Mouse (Mus musculus) lung, embryonic 16.5 days (tissue): ENCODE measurements around the gene Creb5. TPM values are rescaled to one million over a fixed set of nuclear protein-coding genes. Genes with fewer than 3 reads are reported as not detected.

Experiments used
- ATAC-seq: fragments of 200-750 bp; cut with Nextera tagmentation; 2 replicates; pipeline ENCODE4 v1.8.0; 2017; ENCODE audit warnings: low read depth, mild to moderate bottlenecking, moderate library complexity
- H3K27ac ChIP-seq: fragments of 300-500 bp; sonication (generic); 2 replicates; pipeline ENCODE4 v1.5.1; 2014; ENCODE audit warnings: mild to moderate bottlenecking, control low read depth, low read length
- H3K27me3 ChIP-seq: fragments of 300-500 bp; sonication (generic); 2 replicates; pipeline ENCODE4 v1.6.1; 2014; ENCODE audit warnings: low read depth, low read length, mixed read lengths; ENCODE audit not compliant: control insufficient read depth, insufficient read depth
- H3K36me3 ChIP-seq: fragments of 300-500 bp; sonication (generic); 2 replicates; pipeline ENCODE4 v1.6.1; 2014; ENCODE audit warnings: low read length; ENCODE audit not compliant: control insufficient read depth, insufficient read depth
- H3K4me1 ChIP-seq: fragments of 300-500 bp; sonication (generic); replicated peaks from 2 replicates; pipeline ENCODE4 v1.6.1; 2014; ENCODE audit warnings: low read length, mixed read lengths; ENCODE audit not compliant: control insufficient read depth, insufficient read depth
- H3K4me2 ChIP-seq: fragments of 300-500 bp; sonication (generic); 2 replicates; pipeline ENCODE4 v1.6.1; 2014; ENCODE audit warnings: low read depth, low read length, control low read depth
- H3K4me3 ChIP-seq: fragments of 300-500 bp; sonication (generic); 2 replicates; pipeline ENCODE4 v1.5.1; 2014; ENCODE audit warnings: mild to moderate bottlenecking, low read length, control low read depth
- H3K9ac ChIP-seq: fragments of 300-500 bp; sonication (generic); 2 replicates; pipeline ENCODE4 v1.6.1; 2014; ENCODE audit warnings: low read length, control low read depth
- H3K9me3 ChIP-seq: fragments of 300-500 bp; sonication (generic); 2 replicates; pipeline ENCODE4 v1.6.1; 2016; ENCODE audit warnings: low read length; ENCODE audit not compliant: control insufficient read depth
- WGBS: fragments of 180-500 bp; shearing (Covaris S2); extraction: QIAGEN DNeasy Blood & Tissue Kit; methylation state at CpG from one replicate; pipeline ENCODE4 v1.1.7; 2014; 5-methylcytosine and 5-hydroxymethylcytosine counted together
- polyA plus RNA-seq: library from polyadenylated mRNA; unstranded; fragments of >200 nt; fragmentation: Nextera tagmentation; extraction: Ambion mirVana; gene quantifications from 2 replicates; pipeline ENCODE4 v1.2.1, GENCODE M21; 2015

Gene Creb5
- polyA plus RNA-seq, 1 experiment from 2014 or later = 5.8 TPM

DNA sequence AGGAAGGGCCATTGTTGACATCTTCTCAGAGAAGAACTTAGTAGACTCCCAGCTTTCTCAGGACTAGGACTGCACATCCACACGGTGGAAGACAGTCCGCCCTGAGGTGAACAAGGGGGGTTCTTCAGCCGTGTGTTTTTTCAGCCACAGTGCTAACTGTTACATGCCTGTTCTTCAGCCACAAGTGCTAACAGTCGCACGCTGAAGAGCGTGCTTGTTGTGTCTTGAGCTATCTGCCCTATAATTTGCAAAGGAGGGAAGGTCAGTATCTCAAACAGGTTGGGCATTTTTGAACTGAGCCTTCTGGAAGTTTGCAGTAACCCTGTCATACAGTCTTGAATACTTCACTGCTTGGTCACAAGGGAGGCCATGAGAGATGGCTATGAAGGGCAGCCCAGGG lies 174.0 kb downstream of the Creb5 start:
- Histone ChIP-seq H3K4me1 (no peaks in the 10 kb centered on the region), H3K9me3 (no peaks in the 10 kb centered on the region), H3K4me2 (no peak overlapping the region), H3K36me3 (no peaks in the 10 kb centered on the region), H3K4me3 (no peak overlapping the region), H3K27me3 (no peaks in the 10 kb centered on the region), H3K27ac (no peak overlapping the region), H3K9ac (no peak overlapping the region)
- 82% methylated on average over 6 of the region's 6 CpGs for WGBS
- no peak for ATAC-seq

DNA sequence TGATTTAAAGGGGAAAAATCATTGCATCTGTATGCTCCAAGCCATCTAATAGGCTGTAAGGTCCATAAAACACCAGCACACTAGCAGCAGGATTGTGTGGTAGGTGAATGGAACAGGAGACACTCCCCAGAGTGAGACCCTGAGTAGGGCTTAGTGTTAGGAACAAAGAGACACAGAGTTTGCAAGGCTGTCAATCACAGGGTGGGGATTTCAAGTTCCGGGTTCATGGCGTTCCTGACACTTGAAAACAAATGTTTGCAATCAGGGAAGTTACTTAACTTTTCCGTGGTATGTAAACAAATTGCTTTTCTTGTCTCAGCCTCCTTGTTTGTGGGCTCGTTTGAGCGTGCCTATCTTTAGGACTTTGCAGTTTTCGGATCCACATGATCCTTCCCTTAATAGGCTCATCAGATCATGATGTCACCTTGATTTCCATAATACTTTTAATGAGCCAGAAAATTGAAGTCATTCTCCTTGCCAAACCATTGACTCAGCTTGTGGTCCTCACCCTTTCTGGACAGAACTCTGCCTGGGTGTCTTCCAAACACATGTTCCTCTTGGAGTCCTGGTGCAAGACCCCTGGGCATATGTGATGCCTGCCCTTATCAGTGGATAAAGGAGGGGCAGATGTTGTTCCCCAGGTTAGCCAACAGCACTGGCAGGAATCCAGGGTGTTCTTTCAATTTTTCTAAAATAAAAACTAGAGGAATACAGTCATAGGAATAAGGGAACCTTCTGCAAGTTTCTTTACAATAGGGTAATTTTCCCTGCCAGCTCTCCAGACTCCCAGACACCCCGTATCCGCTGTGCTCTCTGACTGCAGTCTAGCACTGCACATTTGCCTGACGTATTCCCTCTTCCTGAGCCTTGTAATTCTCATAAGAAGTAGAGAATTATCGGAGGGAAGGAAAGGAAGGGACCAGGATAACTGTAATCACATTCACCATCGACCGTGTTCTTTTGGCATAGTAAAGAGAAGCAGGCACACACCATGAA lies 175.0 kb downstream of the Creb5 start:
- Histone ChIP-seq H3K9ac (no peak overlapping the region), H3K36me3 (no peaks in the 10 kb centered on the region), H3K27me3 (no peaks in the 10 kb centered on the region), H3K27ac (no peak overlapping the region), H3K4me2 (no peak overlapping the region), H3K9me3 (no peaks in the 10 kb centered on the region), H3K4me3 (no peak overlapping the region), H3K4me1 (no peaks in the 10 kb centered on the region)
- no peak for ATAC-seq
- 53% methylated on average over 12 of the region's 12 CpGs for WGBS

DNA sequence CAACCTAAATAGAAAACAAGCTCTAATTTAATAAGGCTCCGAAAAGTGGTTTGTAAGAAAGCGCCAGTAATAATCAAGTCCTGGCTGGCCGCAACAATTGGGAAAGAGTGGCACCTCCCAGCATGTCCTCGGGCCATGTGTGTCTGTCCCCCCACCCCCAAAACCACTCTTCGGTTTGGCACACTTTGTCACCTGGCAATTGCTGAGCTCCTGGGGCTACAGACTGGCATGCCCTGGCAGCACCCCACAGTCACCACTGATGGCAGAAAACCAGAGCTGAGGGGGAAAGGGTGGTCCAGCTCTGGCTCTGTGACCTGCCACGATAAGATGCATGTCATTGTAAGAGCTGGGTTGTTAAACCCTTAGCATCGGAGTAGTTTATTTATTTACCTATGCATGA lies 175.7 kb downstream of the Creb5 start:
- no peak; the same call in 1 of the 2 replicates for ATAC-seq
- 66% methylated on average over 7 of the region's 7 CpGs for WGBS
- Histone ChIP-seq H3K4me3 (no peak overlapping the region), H3K4me2 (no peak overlapping the region), H3K27me3 (no peaks in the 10 kb centered on the region), H3K4me1 (no peaks in the 10 kb centered on the region), H3K36me3 (no peaks in the 10 kb centered on the region), H3K9me3 (no peaks in the 10 kb centered on the region), H3K9ac (no peak overlapping the region), H3K27ac (no peak overlapping the region)

DNA sequence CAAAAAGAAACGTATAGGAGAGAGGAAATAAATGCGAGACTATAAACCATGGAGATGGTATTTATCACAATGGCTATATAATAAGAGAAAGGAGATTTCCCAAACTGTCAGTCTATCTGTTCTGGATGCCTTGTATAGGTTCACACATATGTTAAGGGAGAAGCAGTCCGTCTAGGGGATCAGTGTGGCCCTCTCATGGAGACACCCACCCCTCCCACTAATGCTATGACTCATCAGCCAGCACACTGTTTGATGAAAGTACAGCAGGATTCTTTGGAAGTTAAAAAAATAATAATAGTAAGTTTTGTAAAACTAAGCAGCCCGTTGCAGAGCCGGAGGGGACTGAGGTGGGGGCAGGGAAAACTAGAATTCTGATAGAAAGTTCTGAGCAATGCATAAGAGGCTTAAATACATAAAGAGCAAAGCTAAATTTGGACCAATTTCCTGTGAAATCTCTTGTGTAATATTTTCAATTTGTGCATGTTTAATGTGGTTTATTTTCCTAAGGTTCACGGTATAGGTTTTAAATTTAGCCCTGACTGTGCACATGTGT lies 176.3 kb downstream of the Creb5 start:
- Histone ChIP-seq H3K27me3 (no peaks in the 10 kb centered on the region), H3K4me2 (no peak overlapping the region), H3K4me1 (no peaks in the 10 kb centered on the region), H3K4me3 (no peak overlapping the region), H3K36me3 (no peaks in the 10 kb centered on the region), H3K27ac (no peak overlapping the region), H3K9ac (no peak overlapping the region), H3K9me3 (no peaks in the 10 kb centered on the region)
- no peak for ATAC-seq
- WGBS = 50% methylated on average over 6 of the region's 6 CpGs

DNA sequence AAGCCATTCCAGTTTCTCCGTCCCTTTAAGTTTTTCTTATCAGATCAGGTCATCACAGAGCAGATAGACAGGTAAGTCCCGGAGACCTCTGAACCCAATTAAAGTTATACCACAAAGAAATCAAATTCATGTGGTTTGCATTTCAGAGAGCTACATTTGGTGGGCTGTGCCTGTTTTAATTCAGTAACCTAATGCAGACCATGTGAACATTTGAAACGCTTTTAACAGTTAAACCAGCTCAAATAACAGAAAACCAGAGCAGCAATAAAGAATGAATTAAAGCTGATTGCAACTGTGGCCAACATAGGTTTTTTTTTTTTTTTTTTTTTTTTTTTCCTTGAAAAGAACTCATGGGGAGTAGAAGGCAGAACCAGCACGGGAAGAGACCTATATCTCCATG lies 182.1 kb downstream of the Creb5 start:
- H3K27me3 ChIP-seq = no peaks in the 10 kb centered on the region
- no peak overlapping the region for H3K4me2 ChIP-seq
- ATAC-seq = no peak
- no peak overlapping the region for H3K4me3 ChIP-seq
- H3K27ac ChIP-seq = no peak overlapping the region
- H3K9me3 ChIP-seq = no peaks in the 10 kb centered on the region
- H3K9ac ChIP-seq = no peak overlapping the region
- 63% methylated on average over 4 of the region's 4 CpGs for WGBS
- no peaks in the 10 kb centered on the region for H3K36me3 ChIP-seq
- H3K4me1 ChIP-seq = peaks cover 9% of the 10 kb centered on the region

DNA sequence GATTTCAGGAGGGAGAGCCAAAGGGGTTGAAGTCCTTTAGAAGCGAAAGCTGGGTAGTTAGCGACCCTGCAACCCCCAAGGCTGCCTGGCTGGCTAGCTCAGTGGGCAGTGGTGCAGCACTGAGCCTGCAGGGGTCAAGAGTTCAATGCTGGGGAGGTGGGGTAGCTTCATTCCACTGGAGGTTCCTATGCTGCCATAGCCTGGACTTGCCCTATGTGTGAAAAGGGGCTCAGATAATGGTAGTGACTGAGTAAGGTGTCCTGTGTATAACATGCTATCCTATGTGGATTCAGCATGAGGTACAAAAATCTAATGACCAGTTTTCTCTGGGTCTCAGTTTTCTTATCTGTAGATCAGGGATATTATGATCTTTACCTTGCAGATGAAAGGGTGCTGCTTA lies 182.6 kb downstream of the Creb5 start:
- no peak for ATAC-seq
- Histone ChIP-seq H3K9me3 (no peaks in the 10 kb centered on the region), H3K27me3 (no peaks in the 10 kb centered on the region), H3K27ac (no peak overlapping the region), H3K36me3 (no peaks in the 10 kb centered on the region), H3K9ac (no peak overlapping the region), H3K4me3 (no peak overlapping the region), H3K4me2 (no peak overlapping the region), H3K4me1 (peaks cover 9% of the 10 kb centered on the region)
- WGBS = 59% methylated on average over 2 of the region's 2 CpGs

DNA sequence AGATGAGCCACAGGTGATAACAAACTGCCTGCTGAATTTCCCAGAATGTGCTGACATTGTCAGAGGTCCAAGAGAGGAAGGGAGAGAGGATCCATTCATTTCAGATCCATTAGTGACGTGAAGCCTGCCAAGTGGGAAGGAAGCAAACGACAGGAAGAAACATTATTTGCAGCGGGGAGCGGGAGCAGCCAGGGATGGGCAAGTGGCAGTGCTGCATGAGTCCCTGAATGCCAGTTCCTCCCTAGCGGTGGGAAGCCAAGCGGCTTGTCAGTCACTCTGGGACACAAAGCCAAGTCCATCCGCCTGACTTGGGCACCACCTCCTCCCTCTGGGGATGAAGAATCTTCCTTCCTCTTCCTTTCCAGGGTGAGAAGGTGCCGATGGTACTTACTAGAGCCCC lies 183.5 kb downstream of the Creb5 start:
- H3K36me3 ChIP-seq = no peaks in the 10 kb centered on the region
- H3K4me3 ChIP-seq = no peak overlapping the region
- peak; percentile 62 for ATAC-seq

DNA sequence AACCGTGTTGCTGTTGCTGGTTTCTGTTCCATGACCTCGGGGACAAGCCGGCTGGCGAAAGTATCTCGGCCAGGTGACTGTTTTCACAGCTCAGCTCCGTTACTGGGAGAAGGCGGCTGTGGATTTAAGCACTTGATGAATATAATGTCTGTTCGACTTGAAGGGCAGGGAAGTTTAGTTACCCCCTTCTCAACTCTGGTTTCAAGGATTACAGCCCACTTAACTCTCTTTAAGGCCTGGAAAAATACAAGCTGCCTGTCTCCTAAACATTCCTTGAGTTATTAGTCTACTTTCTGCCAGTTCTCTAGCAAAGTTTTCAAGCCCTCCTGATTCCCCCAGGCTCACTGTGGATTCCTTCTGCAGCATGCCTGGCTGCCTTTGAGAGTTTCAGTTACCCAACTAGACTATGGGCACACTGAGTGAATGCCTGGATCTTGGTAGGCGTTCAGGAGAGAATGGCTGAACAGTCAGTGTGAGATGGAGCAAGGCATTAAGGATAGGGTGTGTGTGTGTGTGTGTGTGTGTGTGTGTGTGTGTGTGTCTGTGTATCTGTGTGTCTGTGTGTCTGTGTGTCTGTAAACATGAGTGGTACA lies 184.0 kb downstream of the Creb5 start:
- H3K27ac ChIP-seq = peak overlapping the region; percentile 62; the same call in 1 of the 2 replicates
- 28% methylated on average over 9 of the region's 9 CpGs for WGBS

More for the DNA sequence above, 183.5 kb downstream of the Creb5 start:
- no peak overlapping the region for H3K9ac ChIP-seq
- no peaks in the 10 kb centered on the region for H3K9me3 ChIP-seq
- no peaks in the 10 kb centered on the region for H3K27me3 ChIP-seq
- peaks cover 9% of the 10 kb centered on the region for H3K4me1 ChIP-seq
- 14% methylated on average over 8 of the region's 8 CpGs for WGBS
- peak overlapping the region; percentile 62; the same call in 1 of the 2 replicates for H3K27ac ChIP-seq
- H3K4me2 ChIP-seq = peak overlapping the region; percentile 40

DNA sequence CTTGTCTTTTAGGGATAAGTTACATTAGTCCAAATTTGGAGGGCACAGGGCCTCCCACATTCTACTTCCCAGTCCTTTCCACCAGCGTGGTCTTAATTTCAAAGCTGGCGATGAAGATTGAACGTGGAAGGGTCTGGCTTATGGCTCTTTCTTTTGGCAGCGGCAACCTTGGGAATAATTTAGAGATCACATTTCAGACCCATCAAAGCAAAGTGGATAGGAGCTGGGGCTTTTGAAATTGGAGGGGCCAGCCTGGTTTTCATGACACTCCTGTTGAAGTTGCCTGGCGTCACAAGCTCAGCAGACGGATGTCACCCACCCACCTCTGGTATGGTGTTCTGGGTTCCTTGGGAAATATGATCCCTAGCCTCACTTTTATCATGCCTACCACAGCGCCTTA lies 185.7 kb downstream of the Creb5 start:
- no peaks in the 10 kb centered on the region for H3K36me3 ChIP-seq
- H3K4me3 ChIP-seq = no peak overlapping the region
- H3K27me3 ChIP-seq = no peaks in the 10 kb centered on the region
- no peak overlapping the region for H3K27ac ChIP-seq
- 79% methylated on average over 7 of the region's 7 CpGs for WGBS
- peaks cover 9% of the 10 kb centered on the region for H3K4me1 ChIP-seq
- H3K9ac ChIP-seq = no peak overlapping the region
- H3K4me2 ChIP-seq = no peak overlapping the region
- no peaks in the 10 kb centered on the region for H3K9me3 ChIP-seq
- ATAC-seq = no peak

More for the DNA sequence above, 184.0 kb downstream of the Creb5 start:
- peaks cover 9% of the 10 kb centered on the region for H3K4me1 ChIP-seq
- no peak overlapping the region for H3K9ac ChIP-seq
- H3K4me3 ChIP-seq = no peak overlapping the region
- H3K36me3 ChIP-seq = no peaks in the 10 kb centered on the region
- no peaks in the 10 kb centered on the region for H3K27me3 ChIP-seq
- H3K4me2 ChIP-seq = peak overlapping the region; percentile 40
- 0 out of 2 replicates have a peak, but pooled peaks have one; percentile 34 for ATAC-seq
- H3K9me3 ChIP-seq = no peaks in the 10 kb centered on the region
